Mouse (Mus musculus): ENCODE data around the gene Palld. TPM values are rescaled to one million over a fixed set of nuclear protein-coding genes. Genes with fewer than 3 reads are reported as not detected.

Gene Palld
- polyA plus RNA-seq, 1 experiment from 2014 or later = 70.4 TPM

DNA sequence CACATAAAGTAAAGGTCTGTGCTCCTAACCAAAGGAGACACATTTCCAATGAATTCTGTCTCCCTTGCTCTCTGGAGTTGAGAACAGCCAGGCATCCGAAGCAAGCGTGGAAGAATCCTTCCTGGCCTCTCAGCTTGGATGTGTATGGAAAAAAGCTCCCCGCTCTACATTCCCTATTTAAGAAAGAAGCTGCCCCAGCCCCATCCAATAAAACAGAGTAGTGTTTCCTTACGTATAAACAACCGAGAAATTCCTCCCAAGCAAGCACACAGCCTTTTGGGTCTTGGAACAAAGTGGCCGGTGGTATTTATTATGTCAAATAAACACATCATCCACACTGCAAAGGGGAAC, 295.1 kb downstream of the Palld start:
- ATAC-seq = peak; percentile 23
- Histone ChIP-seq H3K4me1 (ENCODE audit: control insufficient read depth, insufficient read depth, low read length) (peaks cover 6% of the 10 kb centered on the region; the same call in 1 of the 2 replicates), H3K9ac (ENCODE audit: low read depth, low read length) (no peak overlapping the region), H3K9me3 (ENCODE audit: control insufficient read depth, low read length) (no peaks in the 10 kb centered on the region), H3K4me3 (ENCODE audit: low read length) (no peak overlapping the region), H3K36me3 (ENCODE audit: control insufficient read depth, insufficient read depth, low read length) (no peaks in the 10 kb centered on the region), H3K27ac (ENCODE audit: low read length) (peak overlapping the region; percentile 79), H3K27me3 (replicated peaks; ENCODE audit: control insufficient read depth, insufficient read depth, low read length) (no peaks in the 10 kb centered on the region), H3K4me2 (ENCODE audit: low read depth, low read length) (no peak overlapping the region)
- 29% methylated on average over 6 of the region's 6 CpGs for WGBS

DNA sequence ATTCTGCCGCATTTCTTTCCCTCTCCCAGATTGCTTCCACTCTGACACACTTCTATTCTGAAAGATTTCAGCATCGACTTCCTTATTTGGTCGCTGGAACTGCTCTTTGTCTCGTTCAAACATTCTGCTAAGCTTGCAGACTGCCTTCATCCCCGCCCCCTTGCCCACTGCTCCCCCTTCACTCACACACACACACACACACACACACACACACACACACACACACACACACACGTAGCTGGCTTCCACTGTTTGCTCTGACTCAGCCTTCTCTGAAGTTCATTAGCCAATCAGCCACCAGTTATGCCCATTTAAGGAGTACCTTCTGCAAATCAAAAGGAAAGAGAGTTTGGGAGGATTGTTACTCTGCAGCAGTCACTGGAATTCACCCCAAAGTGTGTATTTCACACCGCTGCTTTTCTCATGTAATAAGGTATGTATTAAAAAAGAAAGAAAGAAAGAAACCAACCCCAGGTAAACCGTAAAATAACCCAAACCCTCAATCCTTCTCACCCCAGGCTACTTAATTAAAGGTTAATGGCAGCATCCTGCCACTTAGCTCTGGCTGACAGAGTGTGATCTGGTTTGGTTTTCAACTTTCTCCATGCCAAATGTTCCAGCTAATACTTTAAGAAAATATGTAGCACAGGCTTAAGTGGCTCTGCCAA, 295.6 kb downstream of the Palld start:
- Histone ChIP-seq H3K4me1 (ENCODE audit: control insufficient read depth, insufficient read depth, low read length) (peaks cover 6% of the 10 kb centered on the region; the same call in 1 of the 2 replicates), H3K9me3 (ENCODE audit: control insufficient read depth, low read length) (no peaks in the 10 kb centered on the region), H3K36me3 (ENCODE audit: control insufficient read depth, insufficient read depth, low read length) (no peaks in the 10 kb centered on the region), H3K4me2 (ENCODE audit: low read depth, low read length) (0 out of 2 replicates have a peak overlapping the region, but pooled peaks have one; percentile 26), H3K27ac (ENCODE audit: low read length) (peak overlapping the region; percentile 79), H3K9ac (ENCODE audit: low read depth, low read length) (no peak overlapping the region), H3K27me3 (replicated peaks; ENCODE audit: control insufficient read depth, insufficient read depth, low read length) (no peaks in the 10 kb centered on the region), H3K4me3 (ENCODE audit: low read length) (no peak overlapping the region)
- peak; percentile 90 for ATAC-seq
- 8% methylated on average over 8 of the region's 8 CpGs for WGBS

DNA sequence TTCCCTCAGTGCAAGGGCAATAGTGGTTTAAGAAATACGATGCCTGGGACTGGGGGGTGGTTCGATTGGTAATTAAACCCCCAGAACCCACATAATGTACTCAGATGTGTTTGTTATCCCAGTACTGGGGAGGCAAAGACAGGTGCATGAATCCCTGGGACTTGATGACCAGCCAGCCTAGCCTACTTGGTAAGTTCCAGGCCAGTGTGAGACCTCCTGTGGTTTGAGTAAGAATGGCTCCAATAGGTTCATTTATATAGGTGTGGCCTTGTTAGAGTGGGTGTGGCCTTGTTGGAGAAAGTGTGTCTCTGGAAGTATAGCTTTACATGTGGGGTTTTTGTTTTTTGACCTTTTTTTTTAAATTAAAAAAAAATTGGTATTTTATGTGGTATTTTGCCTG, 297.6 kb downstream of the Palld start:
- Histone ChIP-seq H3K4me1 (ENCODE audit: control insufficient read depth, insufficient read depth, low read length) (0 out of 2 replicates have a peak, but pooled peaks cover 2% of the 10 kb centered on the region), H3K9me3 (ENCODE audit: control insufficient read depth, low read length) (no peaks in the 10 kb centered on the region), H3K27ac (ENCODE audit: low read length) (no peak overlapping the region), H3K36me3 (ENCODE audit: control insufficient read depth, insufficient read depth, low read length) (no peaks in the 10 kb centered on the region), H3K27me3 (replicated peaks; ENCODE audit: control insufficient read depth, insufficient read depth, low read length) (no peaks in the 10 kb centered on the region), H3K9ac (ENCODE audit: low read depth, low read length) (no peak overlapping the region), H3K4me2 (ENCODE audit: low read depth, low read length) (no peak overlapping the region), H3K4me3 (ENCODE audit: low read length) (no peak overlapping the region)
- no peak for ATAC-seq
- WGBS = 92% methylated on average over 2 of the region's 2 CpGs

DNA sequence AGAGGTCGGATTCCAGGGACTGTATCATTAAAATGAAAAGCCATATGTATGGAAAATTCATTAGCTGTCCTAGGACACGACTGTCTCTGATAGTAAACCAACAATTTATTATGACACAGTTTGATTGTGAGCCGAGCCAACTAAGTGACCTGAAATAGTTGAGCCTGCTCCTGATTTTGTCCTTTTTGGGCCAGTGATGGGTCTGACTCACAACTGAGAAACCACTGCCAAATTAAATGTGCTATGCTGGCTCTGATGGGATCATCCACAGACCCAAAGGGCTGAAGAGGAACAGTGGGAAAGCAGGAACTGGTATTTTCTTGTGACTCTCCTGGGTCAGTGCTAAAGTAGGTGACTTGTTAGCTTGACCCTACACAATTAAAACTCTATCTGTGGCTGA, 305.6 kb downstream of the Palld start:
- Histone ChIP-seq H3K27ac (ENCODE audit: low read length) (no peak overlapping the region), H3K36me3 (ENCODE audit: control insufficient read depth, insufficient read depth, low read length) (no peaks in the 10 kb centered on the region), H3K4me3 (ENCODE audit: low read length) (no peak overlapping the region), H3K9me3 (ENCODE audit: control insufficient read depth, low read length) (no peaks in the 10 kb centered on the region), H3K4me1 (ENCODE audit: control insufficient read depth, insufficient read depth, low read length) (peaks cover 10% of the 10 kb centered on the region), H3K4me2 (ENCODE audit: low read depth, low read length) (no peak overlapping the region), H3K27me3 (replicated peaks; ENCODE audit: control insufficient read depth, insufficient read depth, low read length) (no peaks in the 10 kb centered on the region), H3K9ac (ENCODE audit: low read depth, low read length) (no peak overlapping the region)
- no peak for ATAC-seq
- 68% methylated on average over 3 of the region's 3 CpGs for WGBS

DNA sequence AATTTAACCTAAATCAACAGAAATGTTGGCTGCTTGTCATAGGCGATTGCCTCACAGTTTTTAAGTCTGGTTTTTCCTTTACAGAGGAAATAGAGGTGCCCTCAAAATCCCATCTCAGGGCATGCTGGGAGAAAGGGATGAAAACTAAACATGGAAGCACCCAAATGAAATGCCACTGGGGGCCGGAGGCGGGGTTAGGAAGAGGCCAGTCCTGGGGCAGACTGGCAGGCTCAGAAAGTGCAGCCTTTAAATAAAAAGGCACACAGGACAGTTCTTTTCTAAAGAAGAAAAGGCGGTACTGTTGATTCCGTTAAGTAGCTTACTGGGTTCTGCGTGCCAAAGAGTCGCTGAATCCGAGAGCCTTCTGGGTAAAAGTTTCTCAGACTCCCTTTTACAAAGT, 311.0 kb downstream of the Palld start:
- no peaks in the 10 kb centered on the region for H3K36me3 ChIP-seq (ENCODE audit: control insufficient read depth, insufficient read depth, low read length)
- no peaks in the 10 kb centered on the region for H3K9me3 ChIP-seq (ENCODE audit: control insufficient read depth, low read length)
- no peaks in the 10 kb centered on the region for H3K27me3 ChIP-seq (replicated peaks; ENCODE audit: control insufficient read depth, insufficient read depth, low read length)
- peak overlapping the region; percentile 85; the same call in 1 of the 2 replicates for H3K4me3 ChIP-seq (ENCODE audit: low read length)
- H3K4me2 ChIP-seq (ENCODE audit: low read depth, low read length) = peak overlapping the region; percentile 68
- peak; percentile 27 for ATAC-seq
- H3K4me1 ChIP-seq (ENCODE audit: control insufficient read depth, insufficient read depth, low read length) = peaks cover 31% of the 10 kb centered on the region
- H3K9ac ChIP-seq (ENCODE audit: low read depth, low read length) = peak overlapping the region; percentile 82; the same call in 1 of the 2 replicates
- WGBS = 12% methylated on average over 8 of the region's 8 CpGs
- peak overlapping the region; percentile 97 for H3K27ac ChIP-seq (ENCODE audit: low read length)

DNA sequence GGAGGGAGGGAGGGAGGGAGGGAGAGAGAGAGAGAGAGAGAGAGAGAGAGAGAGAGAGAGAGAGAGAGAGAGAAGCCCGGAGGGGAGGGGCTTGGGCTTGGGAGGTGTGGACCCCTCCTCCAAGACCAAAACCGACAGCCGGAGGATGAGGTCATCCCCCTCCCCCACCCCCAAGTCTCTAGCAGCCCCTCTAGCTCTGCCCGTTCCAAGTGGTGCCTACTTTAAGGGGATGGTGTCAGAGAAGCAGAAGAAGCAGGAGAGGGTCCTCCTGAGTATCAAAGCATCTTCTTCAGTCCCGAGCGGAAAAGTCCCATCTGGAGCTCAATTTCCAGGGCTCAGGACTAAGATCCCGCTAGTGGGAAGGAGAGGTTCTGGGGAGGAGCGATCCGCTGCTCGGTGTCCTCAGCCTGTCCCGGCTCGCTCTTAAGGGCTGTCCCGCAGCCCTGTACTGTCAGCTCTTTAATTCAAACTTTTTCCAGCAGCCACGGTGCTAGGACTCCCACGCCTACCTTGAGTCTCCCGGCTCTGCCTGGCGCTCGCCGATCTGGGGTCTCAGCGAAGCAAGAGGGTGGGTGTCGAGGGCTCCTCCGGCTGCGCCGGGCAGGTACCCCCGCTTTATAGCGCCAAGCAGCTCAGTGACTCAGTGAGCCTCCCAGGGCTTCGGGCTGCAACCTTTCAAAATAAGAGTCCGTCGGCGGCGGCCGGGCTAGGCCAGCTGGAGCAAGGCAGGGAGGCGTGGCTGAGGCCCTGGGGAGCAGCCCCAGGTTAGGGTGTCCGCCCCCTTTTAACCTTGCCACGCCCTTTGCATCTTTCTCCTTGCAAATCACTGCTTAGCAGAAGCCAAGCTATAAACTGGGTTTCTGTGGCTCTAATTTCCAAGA, 311.7 kb downstream of the Palld start:
- peak overlapping the region; percentile 97 for H3K27ac ChIP-seq (ENCODE audit: low read length)
- WGBS = under 1% methylated on average over 35 of the region's 35 CpGs
- H3K4me3 ChIP-seq (ENCODE audit: low read length) = peak overlapping the region; percentile 85
- peaks cover 34% of the 10 kb centered on the region for H3K4me1 ChIP-seq (ENCODE audit: control insufficient read depth, insufficient read depth, low read length)
- peak; percentile 97 for ATAC-seq
- peak overlapping the region; percentile 82 for H3K9ac ChIP-seq (ENCODE audit: low read depth, low read length)
- H3K9me3 ChIP-seq (ENCODE audit: control insufficient read depth, low read length) = no peaks in the 10 kb centered on the region
- H3K27me3 ChIP-seq (replicated peaks; ENCODE audit: control insufficient read depth, insufficient read depth, low read length) = no peaks in the 10 kb centered on the region
- no peaks in the 10 kb centered on the region for H3K36me3 ChIP-seq (ENCODE audit: control insufficient read depth, insufficient read depth, low read length)
- peak overlapping the region; percentile 68 for H3K4me2 ChIP-seq (ENCODE audit: low read depth, low read length)

DNA sequence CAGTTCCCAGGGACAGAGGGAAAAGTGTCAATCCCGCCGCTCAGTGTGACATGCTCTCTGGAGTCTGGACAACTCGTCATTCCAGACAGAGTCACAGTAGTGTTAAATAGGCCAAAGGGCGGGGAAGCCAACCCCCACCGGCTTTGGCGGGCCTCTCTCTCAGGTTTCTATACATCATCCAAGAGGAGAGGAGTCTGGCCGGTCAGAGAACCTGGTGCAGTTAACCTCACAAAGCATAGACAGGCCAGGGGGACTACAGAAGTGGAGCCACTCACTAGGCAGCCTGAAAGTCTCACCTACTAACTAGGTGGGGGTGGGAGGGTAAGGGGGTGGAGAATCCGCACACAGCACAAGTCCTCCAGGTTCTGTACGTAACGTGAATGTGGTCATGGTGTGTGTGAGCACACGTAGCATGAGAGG, 312.5 kb downstream of the Palld start:
- H3K9ac ChIP-seq (ENCODE audit: low read depth, low read length) = peak overlapping the region; percentile 73
- 4% methylated on average over 11 of the region's 11 CpGs for WGBS
- ATAC-seq = peak; percentile 47
- H3K27ac ChIP-seq (ENCODE audit: low read length) = peak overlapping the region; percentile 79
- H3K4me2 ChIP-seq (ENCODE audit: low read depth, low read length) = peak overlapping the region; percentile 68
- H3K36me3 ChIP-seq (ENCODE audit: control insufficient read depth, insufficient read depth, low read length) = no peaks in the 10 kb centered on the region
- H3K27me3 ChIP-seq (replicated peaks; ENCODE audit: control insufficient read depth, insufficient read depth, low read length) = no peaks in the 10 kb centered on the region
- peaks cover 36% of the 10 kb centered on the region for H3K4me1 ChIP-seq (ENCODE audit: control insufficient read depth, insufficient read depth, low read length)
- peak overlapping the region; percentile 85 for H3K4me3 ChIP-seq (ENCODE audit: low read length)
- no peaks in the 10 kb centered on the region for H3K9me3 ChIP-seq (ENCODE audit: control insufficient read depth, low read length)

DNA sequence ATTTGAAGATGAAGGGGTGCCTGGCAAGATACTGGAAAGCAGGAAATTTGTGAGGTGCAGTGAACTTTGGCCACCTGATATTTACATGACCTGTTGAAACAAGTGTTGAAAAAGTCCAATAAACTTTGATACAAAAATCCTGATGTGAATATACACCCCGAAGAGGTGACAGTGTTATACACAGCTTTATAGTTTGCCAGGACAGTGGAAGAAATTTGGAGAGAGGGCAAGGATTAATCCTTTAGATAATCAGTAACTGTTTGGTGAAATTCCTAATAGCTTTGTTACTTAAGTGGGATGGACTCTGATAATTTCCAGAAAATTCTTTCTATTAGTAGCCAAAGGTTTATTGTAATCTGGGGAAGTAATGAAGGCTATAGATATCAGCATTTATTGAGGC, 314.2 kb downstream of the Palld start:
- Histone ChIP-seq H3K36me3 (ENCODE audit: control insufficient read depth, insufficient read depth, low read length) (no peaks in the 10 kb centered on the region), H3K4me1 (ENCODE audit: control insufficient read depth, insufficient read depth, low read length) (peaks cover 42% of the 10 kb centered on the region), H3K9me3 (ENCODE audit: control insufficient read depth, low read length) (no peaks in the 10 kb centered on the region), H3K4me2 (ENCODE audit: low read depth, low read length) (no peak overlapping the region), H3K9ac (ENCODE audit: low read depth, low read length) (no peak overlapping the region), H3K4me3 (ENCODE audit: low read length) (no peak overlapping the region), H3K27me3 (replicated peaks; ENCODE audit: control insufficient read depth, insufficient read depth, low read length) (no peaks in the 10 kb centered on the region), H3K27ac (ENCODE audit: low read length) (no peak overlapping the region)
- WGBS = 56% methylated on average over 1 of the region's 1 CpGs
- ATAC-seq = no peak

DNA sequence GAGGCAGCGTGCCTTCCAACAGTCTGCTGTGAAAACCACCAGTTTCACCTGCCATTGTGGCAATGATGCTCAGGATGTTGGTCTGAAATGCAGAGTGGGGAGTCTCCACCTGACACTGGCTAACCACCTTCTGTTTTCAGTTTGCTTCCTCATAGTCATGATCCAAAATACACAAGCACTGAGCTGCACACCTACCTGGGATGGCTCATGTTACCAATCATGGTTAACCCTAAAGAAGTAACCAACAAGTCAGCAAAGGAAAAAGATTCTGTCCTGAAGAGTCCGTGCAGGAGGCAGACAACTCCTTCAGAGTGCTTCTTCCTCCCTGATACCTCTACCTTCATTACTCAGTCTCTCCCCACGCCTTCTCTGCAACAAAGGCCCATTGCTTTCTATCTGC, 314.8 kb downstream of the Palld start:
- peaks cover 40% of the 10 kb centered on the region for H3K4me1 ChIP-seq (ENCODE audit: control insufficient read depth, insufficient read depth, low read length)
- no peak overlapping the region for H3K4me2 ChIP-seq (ENCODE audit: low read depth, low read length)
- H3K36me3 ChIP-seq (ENCODE audit: control insufficient read depth, insufficient read depth, low read length) = 0 out of 2 replicates have a peak, but pooled peaks cover under 1% of the 10 kb centered on the region
- H3K27ac ChIP-seq (ENCODE audit: low read length) = no peak overlapping the region
- H3K27me3 ChIP-seq (replicated peaks; ENCODE audit: control insufficient read depth, insufficient read depth, low read length) = no peaks in the 10 kb centered on the region
- no peaks in the 10 kb centered on the region for H3K9me3 ChIP-seq (ENCODE audit: control insufficient read depth, low read length)
- H3K4me3 ChIP-seq (ENCODE audit: low read length) = no peak overlapping the region
- H3K9ac ChIP-seq (ENCODE audit: low read depth, low read length) = no peak overlapping the region
- 74% methylated on average over 3 of the region's 3 CpGs for WGBS
- ATAC-seq = no peak
